Mouse (Mus musculus) hindbrain, embryonic 11.5 days (tissue): ENCODE data around the gene Sec24b. TPM values are rescaled to one million over a fixed set of nuclear protein-coding genes. Genes with fewer than 3 reads are reported as not detected.

Experiments
- ATAC-seq: fragments of 200-750 bp; cut with Nextera tagmentation; 2 replicates; pipeline ENCODE4 v1.8.0; 2017; ENCODE audit warnings: mild to moderate bottlenecking, moderate TSS enrichment, moderate library complexity; ENCODE audit not compliant: low FRiP score
- DNase-seq: peaks from one replicate; pipeline ENCODE4 v3.0.0-alpha.2; 2015; ENCODE audit warnings: low spot score
- H3K27ac ChIP-seq: fragments of 300-500 bp; sonication (generic); 2 replicates; pipeline ENCODE4 v1.5.1; 2014; ENCODE audit warnings: mild to moderate bottlenecking, low read depth, low read length
- H3K27me3 ChIP-seq: fragments of 300-500 bp; sonication (generic); 2 replicates; pipeline ENCODE4 v1.6.1; 2014; ENCODE audit warnings: mild to moderate bottlenecking, low read length, moderate library complexity, mixed read lengths; ENCODE audit not compliant: control insufficient read depth, insufficient read depth
- H3K36me3 ChIP-seq: fragments of 300-500 bp; sonication (generic); 2 replicates; pipeline ENCODE4 v1.6.1; 2014; ENCODE audit warnings: mild to moderate bottlenecking, low read length, moderate library complexity, mixed read lengths; ENCODE audit not compliant: control insufficient read depth, insufficient read depth
- H3K4me1 ChIP-seq: fragments of 300-500 bp; sonication (generic); replicated peaks from 2 replicates; pipeline ENCODE4 v1.6.1; 2014; ENCODE audit warnings: low read length, mixed read lengths; ENCODE audit not compliant: control insufficient read depth, insufficient read depth
- H3K4me2 ChIP-seq: fragments of 300-500 bp; sonication (generic); replicated peaks from 2 replicates; pipeline ENCODE4 v1.6.1; 2014; ENCODE audit warnings: mild to moderate bottlenecking, low read depth, low read length
- H3K4me3 ChIP-seq: fragments of 300-500 bp; sonication (generic); 2 replicates; pipeline ENCODE4 v1.5.1; 2014; ENCODE audit warnings: low read depth, low read length
- H3K9ac ChIP-seq: fragments of 300-500 bp; sonication (generic); 2 replicates; pipeline ENCODE4 v1.6.1; 2014; ENCODE audit warnings: low read depth, low read length
- H3K9me3 ChIP-seq: fragments of 300-500 bp; sonication (generic); 2 replicates; pipeline ENCODE4 v1.6.1; 2016; ENCODE audit warnings: low read length; ENCODE audit not compliant: control insufficient read depth
- WGBS: fragments of 180-500 bp; shearing (Covaris S2); extraction: QIAGEN DNeasy Blood & Tissue Kit; methylation state at CpG from one replicate; pipeline ENCODE4 v1.1.7; 2014; 5-methylcytosine and 5-hydroxymethylcytosine counted together
- polyA plus RNA-seq: library from polyadenylated mRNA; unstranded; fragments of >200 nt; fragmentation: Nextera tagmentation; extraction: Ambion mirVana; gene quantifications from 2 replicates; pipeline ENCODE4 v1.2.1, GENCODE M21; 2014

Gene Sec24b
- polyA plus RNA-seq, 1 experiment from 2014 or later, result 29.9 TPM

- 0 out of 2 replicates have a peak, but pooled peaks cover 2% of the 10 kb centered on the region for H3K4me1 ChIP-seq
- no peaks in the 10 kb centered on the region for H3K9me3 ChIP-seq
- peak overlapping the region; percentile 63 for H3K4me2 ChIP-seq
- WGBS, result under 1% methylated on average over 35 of the region's 42 CpGs
- peak overlapping the region; percentile 93 for H3K27ac ChIP-seq
- ATAC-seq, result no peak
- peak overlapping the region; percentile 86 for H3K4me3 ChIP-seq
- no peaks in the 10 kb centered on the region for H3K27me3 ChIP-seq
- peak overlapping the region; percentile 96 for H3K9ac ChIP-seq
- H3K36me3 ChIP-seq, result no peaks in the 10 kb centered on the region
- peak; percentile 59 for DNase-seq
Measured at GRCm38 (mm10) chr3:130059805-130060395, 1.5 kb downstream of the Sec24b start.

- Histone ChIP-seq H3K27ac (no peak overlapping the region), H3K9me3 (no peaks in the 10 kb centered on the region), H3K27me3 (no peaks in the 10 kb centered on the region), H3K9ac (no peak overlapping the region), H3K4me1 (0 out of 2 replicates have a peak, but pooled peaks cover 2% of the 10 kb centered on the region), H3K4me2 (no peak overlapping the region), H3K36me3 (no peaks in the 10 kb centered on the region), H3K4me3 (no peak overlapping the region)
- DNase-seq (no peak), ATAC-seq (no peak)
- WGBS, result 77% methylated on average over 2 of the region's 2 CpGs
Measured at GRCm38 (mm10) chr3:130058488-130058887, 2.9 kb downstream of the Sec24b start.

GRCm38 (mm10) chr3:130057569-130058345 lies 3.6 kb downstream of the Sec24b start:
- H3K4me3 ChIP-seq, result no peak overlapping the region
- H3K27ac ChIP-seq, result no peak overlapping the region
- 0 out of 2 replicates have a peak, but pooled peaks cover 2% of the 10 kb centered on the region for H3K4me1 ChIP-seq
- H3K4me2 ChIP-seq, result no peak overlapping the region
- WGBS, result 84% methylated on average over 14 of the region's 14 CpGs
- no peak for DNase-seq
- no peaks in the 10 kb centered on the region for H3K9me3 ChIP-seq
- H3K36me3 ChIP-seq, result no peaks in the 10 kb centered on the region
- ATAC-seq, result no peak
- H3K27me3 ChIP-seq, result no peaks in the 10 kb centered on the region
- H3K9ac ChIP-seq, result no peak overlapping the region

- ATAC-seq, result no peak
- H3K27me3 ChIP-seq, result no peaks in the 10 kb centered on the region
- no peak overlapping the region for H3K27ac ChIP-seq
- H3K36me3 ChIP-seq, result no peaks in the 10 kb centered on the region
- WGBS, result 90% methylated on average over 15 of the region's 15 CpGs
- H3K9ac ChIP-seq, result no peak overlapping the region
- no peaks in the 10 kb centered on the region for H3K4me1 ChIP-seq
- H3K4me3 ChIP-seq, result no peak overlapping the region
- no peak overlapping the region for H3K4me2 ChIP-seq
- DNase-seq, result no peak
- no peaks in the 10 kb centered on the region for H3K9me3 ChIP-seq
Measured at GRCm38 (mm10) chr3:130055416-130056385, 5.7 kb downstream of the Sec24b start.

GRCm38 (mm10) chr3:130054587-130054986 lies 6.8 kb downstream of the Sec24b start:
- no peak for ATAC-seq
- Histone ChIP-seq H3K27me3 (no peaks in the 10 kb centered on the region), H3K36me3 (no peaks in the 10 kb centered on the region), H3K4me1 (no peaks in the 10 kb centered on the region), H3K4me3 (no peak overlapping the region), H3K9me3 (no peaks in the 10 kb centered on the region), H3K9ac (no peak overlapping the region), H3K27ac (no peak overlapping the region), H3K4me2 (no peak overlapping the region)
- WGBS, result 86% methylated on average over 6 of the region's 6 CpGs
- no peak for DNase-seq

- DNase-seq, result no peak
- H3K9me3 ChIP-seq, result no peaks in the 10 kb centered on the region
- H3K9ac ChIP-seq, result no peak overlapping the region
- no peak overlapping the region for H3K4me3 ChIP-seq
- H3K4me1 ChIP-seq, result no peaks in the 10 kb centered on the region
- H3K27me3 ChIP-seq, result no peaks in the 10 kb centered on the region
- no peak overlapping the region for H3K27ac ChIP-seq
- H3K4me2 ChIP-seq, result no peak overlapping the region
- no peaks in the 10 kb centered on the region for H3K36me3 ChIP-seq
- no peak for ATAC-seq
- WGBS, result 63% methylated on average over 10 of the region's 10 CpGs
Measured at GRCm38 (mm10) chr3:130053340-130054066, 7.8 kb downstream of the Sec24b start.

- H3K27ac ChIP-seq, result no peak overlapping the region
- no peak overlapping the region for H3K4me2 ChIP-seq
- H3K4me3 ChIP-seq, result no peak overlapping the region
- no peak overlapping the region for H3K9ac ChIP-seq
- H3K27me3 ChIP-seq, result no peaks in the 10 kb centered on the region
- no peak for DNase-seq
- no peaks in the 10 kb centered on the region for H3K4me1 ChIP-seq
- no peaks in the 10 kb centered on the region for H3K36me3 ChIP-seq
- no peak for ATAC-seq
- WGBS, result 84% methylated on average over 6 of the region's 6 CpGs
- no peaks in the 10 kb centered on the region for H3K9me3 ChIP-seq
Measured at GRCm38 (mm10) chr3:130052541-130053298, 8.6 kb downstream of the Sec24b start.
